In the genomic region with DNA sequence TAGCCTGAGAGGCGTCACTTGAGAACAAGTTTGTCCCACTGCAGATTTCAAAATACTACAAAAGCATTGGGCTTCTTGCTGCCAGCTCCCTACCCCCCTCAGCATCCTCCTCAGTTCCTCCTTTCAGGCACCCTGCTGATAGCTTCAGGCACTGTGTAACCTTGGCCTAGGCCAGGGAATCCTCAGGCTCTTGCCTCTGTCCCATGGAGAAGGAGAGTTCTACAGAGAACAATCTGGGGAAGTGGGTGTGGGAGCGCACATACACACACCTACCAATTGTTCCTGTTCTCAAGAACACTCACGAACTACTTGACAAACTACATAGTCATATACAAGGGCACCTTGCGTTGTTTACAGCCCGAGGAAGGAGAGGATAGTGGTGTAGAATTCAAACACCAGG, we compare ENCODE assay signal across 17 mouse cellular contexts.
"Had no signal": no experiment of that assay in that cellular context is flagged by ENCODE, and none has a peak within 500 bp of the region (broad histone marks: within the 10 kb centered on the region; RNA-seq: fewer than 3 reads in every experiment).

No protein-coding gene starts in this region.

- ATAC-seq: liver, postnatal 0 days; midbrain, embryonic 15.5 days had no signal

- H3K27ac ChIP-seq: kidney, postnatal 0 days; limb, embryonic 12.5 days; liver, embryonic 13.5 days; macrophage; midbrain, embryonic 15.5 days; neural tube, embryonic 12.5 days had no signal

- H3K4me1 ChIP-seq: limb, embryonic 12.5 days; liver, embryonic 13.5 days; midbrain, embryonic 15.5 days; neural tube, embryonic 12.5 days had no signal

- H3K4me3 ChIP-seq: limb, embryonic 12.5 days; liver, embryonic 13.5 days; megakaryocyte, embryonic 14.5 days; midbrain, embryonic 15.5 days; neural tube, embryonic 12.5 days had no signal

- DNase-seq: kidney, adult 9 months; kidney, postnatal 4 days; liver; liver, embryonic 13.5 days; liver, postnatal 0 days; retina, postnatal 1 day; right cerebral cortex, postnatal 4 days; spleen, adult 18-20 months; thymus, adult 18-20 months; thymus, postnatal 14 days had no signal

- H3K27me3 ChIP-seq: liver, embryonic 13.5 days; megakaryocyte, embryonic 14.5 days; midbrain, embryonic 15.5 days; neural tube, embryonic 12.5 days had no signal

- H3K9ac ChIP-seq: limb, embryonic 12.5 days; liver, embryonic 13.5 days; liver, postnatal 0 days; midbrain, embryonic 15.5 days; neural tube, embryonic 12.5 days had no signal

- H3K36me3 ChIP-seq: limb, embryonic 12.5 days; liver, embryonic 13.5 days; midbrain, embryonic 15.5 days; neural tube, embryonic 12.5 days had no signal

- H3K4me2 ChIP-seq: limb, embryonic 12.5 days; liver, embryonic 13.5 days; midbrain, embryonic 11.5 days; midbrain, embryonic 15.5 days; neural tube, embryonic 12.5 days had no signal

- H3K9me3 ChIP-seq: limb, embryonic 12.5 days; liver, embryonic 13.5 days; megakaryocyte, embryonic 14.5 days; midbrain, embryonic 15.5 days; neural tube, embryonic 12.5 days had no signal
